Mouse (Mus musculus): ENCODE measurements around the gene Ang5. TPM values are rescaled to one million over a fixed set of nuclear protein-coding genes. Genes with fewer than 3 reads are reported as not detected.
"Not testable (repeated sequence)": the region's sequence is repeated elsewhere in the genome, so short reads cannot be mapped to it uniquely, and the experiment has no call there.

Ang5 gene
- polyA plus RNA-seq, 1 experiment from 2014 or later: not detected

- Histone ChIP-seq H3K36me3 (ENCODE audit: control insufficient read depth, insufficient read depth) (no peaks in the 10 kb centered on the region), H3K27ac (ENCODE audit: low read length) (no peak overlapping the region), H3K4me2 (ENCODE audit: low read length) (no peak overlapping the region), H3K4me3 (replicated peaks; ENCODE audit: low read length) (no peak overlapping the region), H3K9ac (replicated peaks; ENCODE audit: low read depth, low read length) (no peak overlapping the region), H3K27me3 (replicated peaks; ENCODE audit: control insufficient read depth, insufficient read depth, low read length) (no peaks in the 10 kb centered on the region), H3K4me1 (replicated peaks; ENCODE audit: control insufficient read depth, insufficient read depth, low read length) (no peaks in the 10 kb centered on the region), H3K9me3 (ENCODE audit: control insufficient read depth, low read length) (no peaks in the 10 kb centered on the region)
- 70% methylated on average over 4 of the region's 4 CpGs for WGBS
- ATAC-seq: no peak
These were observed 26.6 kb downstream of the Ang5 start for GRCm38 (mm10) chr14:43983454-43983853.

GRCm38 (mm10) chr14:43983897-43984296, 27.0 kb downstream of the Ang5 start:
- 0% methylated on average over 4 of the region's 4 CpGs for WGBS
- H3K27me3 ChIP-seq (replicated peaks; ENCODE audit: control insufficient read depth, insufficient read depth, low read length): no peaks in the 10 kb centered on the region

GRCm38 (mm10) chr14:43986147-43986546, 29.3 kb downstream of the Ang5 start:
- Histone ChIP-seq H3K4me1 (replicated peaks; ENCODE audit: control insufficient read depth, insufficient read depth, low read length) (no peaks in the 10 kb centered on the region), H3K4me3 (replicated peaks; ENCODE audit: low read length) (no peak overlapping the region), H3K36me3 (ENCODE audit: control insufficient read depth, insufficient read depth) (no peaks in the 10 kb centered on the region), H3K9me3 (ENCODE audit: control insufficient read depth, low read length) (no peaks in the 10 kb centered on the region), H3K9ac (replicated peaks; ENCODE audit: low read depth, low read length) (no peak overlapping the region), H3K27me3 (replicated peaks; ENCODE audit: control insufficient read depth, insufficient read depth, low read length) (no peaks in the 10 kb centered on the region), H3K27ac (ENCODE audit: low read length) (no peak overlapping the region), H3K4me2 (ENCODE audit: low read length) (no peak overlapping the region)
- no peak for ATAC-seq
- 89% methylated on average over 2 of the region's 2 CpGs for WGBS

More at GRCm38 (mm10) chr14:43983897-43984296, 27.0 kb downstream of the Ang5 start:
- Histone ChIP-seq H3K9me3 (ENCODE audit: control insufficient read depth, low read length) (no peaks in the 10 kb centered on the region), H3K4me3 (replicated peaks; ENCODE audit: low read length) (no peak overlapping the region), H3K4me1 (replicated peaks; ENCODE audit: control insufficient read depth, insufficient read depth, low read length) (no peaks in the 10 kb centered on the region), H3K4me2 (ENCODE audit: low read length) (no peak overlapping the region), H3K27ac (ENCODE audit: low read length) (no peak overlapping the region), H3K9ac (replicated peaks; ENCODE audit: low read depth, low read length) (no peak overlapping the region), H3K36me3 (ENCODE audit: control insufficient read depth, insufficient read depth) (no peaks in the 10 kb centered on the region)
- ATAC-seq: peak; percentile 78

GRCm38 (mm10) chr14:43987404-43987803, 30.5 kb downstream of the Ang5 start:
- H3K27me3 ChIP-seq (replicated peaks; ENCODE audit: control insufficient read depth, insufficient read depth, low read length); H3K27ac ChIP-seq (ENCODE audit: low read length); H3K36me3 ChIP-seq (ENCODE audit: control insufficient read depth, insufficient read depth); H3K4me3 ChIP-seq (replicated peaks; ENCODE audit: low read length); H3K4me1 ChIP-seq (replicated peaks; ENCODE audit: control insufficient read depth, insufficient read depth, low read length); H3K4me2 ChIP-seq (ENCODE audit: low read length); ATAC-seq; H3K9me3 ChIP-seq (ENCODE audit: control insufficient read depth, low read length); H3K9ac ChIP-seq (replicated peaks; ENCODE audit: low read depth, low read length): not testable (repeated sequence)
- 15% methylated on average over 5 of the region's 5 CpGs for WGBS

GRCm38 (mm10) chr14:43998455-43999000, 41.7 kb downstream of the Ang5 start:
- H3K27me3 ChIP-seq (replicated peaks; ENCODE audit: control insufficient read depth, insufficient read depth, low read length); H3K4me1 ChIP-seq (replicated peaks; ENCODE audit: control insufficient read depth, insufficient read depth, low read length); H3K9me3 ChIP-seq (ENCODE audit: control insufficient read depth, low read length); H3K27ac ChIP-seq (ENCODE audit: low read length); H3K4me3 ChIP-seq (replicated peaks; ENCODE audit: low read length); H3K4me2 ChIP-seq (ENCODE audit: low read length); ATAC-seq; H3K36me3 ChIP-seq (ENCODE audit: control insufficient read depth, insufficient read depth); H3K9ac ChIP-seq (replicated peaks; ENCODE audit: low read depth, low read length): not testable (repeated sequence)
- 79% methylated on average over 2 of the region's 2 CpGs for WGBS

- ATAC-seq: no peak
- H3K4me2 ChIP-seq (ENCODE audit: low read length): no peak overlapping the region
- H3K9me3 ChIP-seq (ENCODE audit: control insufficient read depth, low read length): no peaks in the 10 kb centered on the region
- H3K9ac ChIP-seq (replicated peaks; ENCODE audit: low read depth, low read length): no peak overlapping the region
- 90% methylated on average over 3 of the region's 3 CpGs for WGBS
- no peaks in the 10 kb centered on the region for H3K27me3 ChIP-seq (replicated peaks; ENCODE audit: control insufficient read depth, insufficient read depth, low read length)
- H3K27ac ChIP-seq (ENCODE audit: low read length): no peak overlapping the region
- H3K4me3 ChIP-seq (replicated peaks; ENCODE audit: low read length): no peak overlapping the region
- H3K36me3 ChIP-seq (ENCODE audit: control insufficient read depth, insufficient read depth): no peaks in the 10 kb centered on the region
- H3K4me1 ChIP-seq (replicated peaks; ENCODE audit: control insufficient read depth, insufficient read depth, low read length): no peaks in the 10 kb centered on the region
These were observed 44.7 kb downstream of the Ang5 start for GRCm38 (mm10) chr14:44001600-44001999.

GRCm38 (mm10) chr14:44002169-44002568, 45.3 kb downstream of the Ang5 start, which contains the start of gene Ang6:
Ang6 (minus strand) TSS chr14:44002269.
- H3K9me3 ChIP-seq (ENCODE audit: control insufficient read depth, low read length): no peaks in the 10 kb centered on the region
- no peaks in the 10 kb centered on the region for H3K27me3 ChIP-seq (replicated peaks; ENCODE audit: control insufficient read depth, insufficient read depth, low read length)
- H3K4me2 ChIP-seq (ENCODE audit: low read length): no peak within 1 kb of the TSS
- no peaks in the 10 kb centered on the region for H3K36me3 ChIP-seq (ENCODE audit: control insufficient read depth, insufficient read depth)
- no peak within 1 kb of the TSS for H3K4me3 ChIP-seq (replicated peaks; ENCODE audit: low read length)
- no peak within 1 kb of the TSS for H3K9ac ChIP-seq (replicated peaks; ENCODE audit: low read depth, low read length)
- 83% methylated on average over 1 of the region's 1 CpGs for WGBS
- H3K4me1 ChIP-seq (replicated peaks; ENCODE audit: control insufficient read depth, insufficient read depth, low read length): no peaks in the 10 kb centered on the region
- H3K27ac ChIP-seq (ENCODE audit: low read length): no peak within 1 kb of the TSS
- ATAC-seq: no peak

- not testable (repeated sequence) for ATAC-seq; H3K9ac ChIP-seq (replicated peaks; ENCODE audit: low read depth, low read length); H3K27ac ChIP-seq (ENCODE audit: low read length); H3K36me3 ChIP-seq (ENCODE audit: control insufficient read depth, insufficient read depth); H3K4me1 ChIP-seq (replicated peaks; ENCODE audit: control insufficient read depth, insufficient read depth, low read length); H3K4me2 ChIP-seq (ENCODE audit: low read length); H3K9me3 ChIP-seq (ENCODE audit: control insufficient read depth, low read length); H3K27me3 ChIP-seq (replicated peaks; ENCODE audit: control insufficient read depth, insufficient read depth, low read length); H3K4me3 ChIP-seq (replicated peaks; ENCODE audit: low read length)
- no CpG with 5 or more reads among the region's 1 CpGs for WGBS
These were observed 51.2 kb downstream of the Ang5 start for GRCm38 (mm10) chr14:44008021-44008420.

- WGBS: 72% methylated on average over 2 of the region's 2 CpGs
- not testable (repeated sequence) for H3K4me3 ChIP-seq (replicated peaks; ENCODE audit: low read length); H3K9ac ChIP-seq (replicated peaks; ENCODE audit: low read depth, low read length); H3K9me3 ChIP-seq (ENCODE audit: control insufficient read depth, low read length); H3K36me3 ChIP-seq (ENCODE audit: control insufficient read depth, insufficient read depth); H3K27ac ChIP-seq (ENCODE audit: low read length); H3K4me1 ChIP-seq (replicated peaks; ENCODE audit: control insufficient read depth, insufficient read depth, low read length); H3K4me2 ChIP-seq (ENCODE audit: low read length); H3K27me3 ChIP-seq (replicated peaks; ENCODE audit: control insufficient read depth, insufficient read depth, low read length); ATAC-seq
These were observed 52.8 kb downstream of the Ang5 start for GRCm38 (mm10) chr14:44009686-44010085.

All from forebrain, embryonic 16.5 days (tissue).